Mouse (Mus musculus) ES-E14 (cell line): ENCODE data around the gene Hoxa5. TPM values are rescaled to one million over a fixed set of nuclear protein-coding genes. Genes with fewer than 3 reads are reported as not detected.

ENCODE experiments used
- DNase-seq: peaks from one replicate; pipeline ENCODE4 v3.0.0-alpha.2; 2013; ENCODE audit warnings: low read depth, low spot score
- H3K27ac ChIP-seq: 2 replicates; pipeline ENCODE4 v1.5.1; 2012; ENCODE audit warnings: low read depth, mild to moderate bottlenecking, low read length, moderate library complexity, mixed read lengths; ENCODE audit not compliant: poor library complexity, insufficient read depth, severe bottlenecking
- H3K36me3 ChIP-seq: 2 replicates; pipeline ENCODE4 v1.6.1; 2012; ENCODE audit warnings: mild to moderate bottlenecking, low read length, moderate library complexity, mixed read lengths; ENCODE audit not compliant: control insufficient read depth, poor library complexity, insufficient read depth, severe bottlenecking
- H3K4me1 ChIP-seq, 2 experiments: fragments of 150-350 bp in 1 of 2; sonication (generic) in 1 of 2; 2 replicates each; pipeline ENCODE4 v1.6.1; 2012; ENCODE audit warnings: low read length in 2 of 2, mild to moderate bottlenecking in 1 of 2, mixed read lengths in 1 of 2; ENCODE audit not compliant: control insufficient read depth in 2 of 2, insufficient read depth in 2 of 2, poor library complexity in 1 of 2
- H3K4me3 ChIP-seq, 2 experiments: fragments of 150-350 bp in 1 of 2; sonication (generic) in 1 of 2; 2 replicates each; pipeline ENCODE4 v1.5.1; 2012; ENCODE audit warnings: low read length in 2 of 2, low read depth in 1 of 2, mild to moderate bottlenecking in 1 of 2, mixed read lengths in 1 of 2; ENCODE audit not compliant: insufficient read depth in 1 of 2, poor library complexity in 1 of 2, severe bottlenecking in 1 of 2
- H3K9ac ChIP-seq: 2 replicates; pipeline ENCODE4 v1.6.1; 2012; ENCODE audit warnings: low read depth, mild to moderate bottlenecking, low read length, mixed read lengths; ENCODE audit not compliant: poor library complexity, insufficient read depth, severe bottlenecking
- H3K9me3 ChIP-seq: fragments of 150-350 bp; sonication (generic); 2 replicates; pipeline ENCODE4 v1.6.1; 2012; ENCODE audit warnings: low read depth, mild to moderate bottlenecking, low read length; ENCODE audit not compliant: control insufficient read depth, insufficient read depth
- CHD2 ChIP-seq: IDR thresholded peaks from 2 replicates; pipeline ENCODE4 v1.6.1; 2014; ENCODE audit warnings: mild to moderate bottlenecking, low read depth, low read length, inconsistent platforms
- HCFC1 ChIP-seq: IDR thresholded peaks from 2 replicates; pipeline ENCODE4 v1.6.1; 2012; ENCODE audit warnings: low read length, inconsistent platforms, borderline replicate concordance; ENCODE audit not compliant: insufficient read depth
- MAFK ChIP-seq: IDR thresholded peaks from 2 replicates; pipeline ENCODE4 v1.6.1; 2014; ENCODE audit warnings: mild to moderate bottlenecking, low read depth, low read length, inconsistent platforms; ENCODE audit not compliant: insufficient read depth
- ZC3H11A ChIP-seq: IDR thresholded peaks from 2 replicates; pipeline ENCODE4 v1.6.1; 2012; ENCODE audit warnings: low read depth, mild to moderate bottlenecking, inconsistent platforms, low read length, borderline replicate concordance
- ZNF384 ChIP-seq: IDR thresholded peaks from 2 replicates; pipeline ENCODE4 v1.6.1; 2012; ENCODE audit warnings: low read depth, low read length, inconsistent platforms
- in situ Hi-C, 2 experiments: fragments of 600-800 bp; cut with MboI; formaldehyde crosslinking; loops; one replicate each; pipeline ENCODE4 v1.15.1; 2025; ENCODE audit warnings: low sequenced_read_pairs in 2 of 2, inconsistent platforms in 1 of 2; ENCODE audit not compliant: unreplicated experiment in 2 of 2
- total RNA-seq: library from RNA; depleted of rRNA; stranded (reverse); fragments of 300-350 nt; gene quantifications from 2 replicates; pipeline ENCODE4 v1.2.3, GENCODE M21; 2012

Hoxa5 gene
- total RNA-seq, 1 experiment, result 0.49 TPM

DNA sequence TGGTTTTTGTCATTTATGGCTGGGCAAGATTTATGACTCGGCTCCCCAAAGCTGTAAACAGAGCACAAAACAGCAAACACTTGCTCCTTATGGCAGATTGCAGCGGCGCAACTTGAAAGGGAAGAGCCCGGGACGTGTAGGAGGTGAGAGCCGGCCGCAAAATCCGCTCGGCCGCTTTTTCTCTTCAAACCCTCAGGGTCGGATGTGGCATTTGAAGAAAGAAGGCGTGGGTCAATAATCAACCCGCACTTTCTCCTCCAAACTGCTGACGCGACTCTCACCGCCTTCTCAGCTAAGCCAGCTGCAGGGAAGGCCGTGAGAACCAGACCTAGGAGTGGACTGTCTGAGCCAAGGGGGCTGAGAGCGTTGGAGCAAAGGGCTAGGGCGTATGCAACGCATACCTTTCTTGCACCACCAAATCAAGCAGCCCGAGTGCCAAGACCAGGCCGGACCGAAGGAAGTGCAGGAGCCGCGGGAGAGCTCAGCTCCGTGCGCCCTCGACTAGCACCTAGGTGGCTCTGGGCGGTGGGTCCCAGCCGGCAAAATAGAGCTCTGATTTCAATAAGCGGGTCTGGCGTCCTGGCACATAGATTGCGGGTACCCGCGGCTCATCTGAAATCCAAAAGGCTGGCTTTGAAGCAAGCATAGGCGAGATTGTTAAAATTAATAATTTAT lies 27.2 kb downstream of the Hoxa5 start, which contains the start of gene 5730596B20Rik:
TSS of gene 5730596B20Rik (plus strand) at position 438 of the 675 bp plus-strand sequence.
- in situ Hi-C loops, result loop anchor here in 1 of 2 experiments (10.0 kb wide), 1 partner anchor 138 kb away; the partner anchor contains the start of gene Evx1
- no peak for DNase-seq
- Histone ChIP-seq H3K9ac (no peak within 1 kb of the TSS), H3K9me3 (no peaks in the 10 kb centered on the region), H3K4me1 (peaks cover 0 to 2% of the 10 kb centered on the region in 2 experiments; a peak in 2 of 4 replicates), H3K36me3 (no peaks in the 10 kb centered on the region), H3K27ac (no peak within 1 kb of the TSS), H3K4me3 (no peak within 1 kb of the TSS)
- TF ChIP-seq HCFC1, result 0 out of 2 replicates have a peak, but pooled peaks have one; percentile 29
- no peak for TF ChIP-seq ZNF384

DNA sequence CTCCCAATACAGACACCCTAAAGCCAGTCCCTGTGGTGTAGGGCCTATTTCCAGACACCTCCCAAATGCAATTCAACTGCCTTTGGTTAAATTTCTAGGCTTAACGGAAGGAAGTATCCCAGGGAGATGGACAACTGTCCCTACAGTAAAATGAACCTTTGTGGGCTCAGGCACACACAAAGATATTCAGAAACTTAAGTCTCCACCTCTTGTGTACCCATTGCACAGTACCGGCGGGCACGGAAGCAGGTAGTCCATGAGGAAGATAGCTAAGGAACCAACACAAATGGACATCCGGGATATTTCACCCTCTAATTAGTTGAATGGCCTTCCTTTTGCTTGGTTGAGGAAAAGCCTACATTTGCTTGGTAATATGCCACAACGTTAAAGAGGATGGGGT lies 28.0 kb downstream of the Hoxa5 start:
- Histone ChIP-seq H3K9me3 (no peaks in the 10 kb centered on the region), H3K36me3 (no peaks in the 10 kb centered on the region), H3K9ac (no peak overlapping the region), H3K4me1 (peaks cover 0 to 2% of the 10 kb centered on the region in 2 experiments; a peak in 2 of 4 replicates), H3K4me3 (no peak overlapping the region), H3K27ac (no peak overlapping the region)
- DNase-seq, result no peak
- TF ChIP-seq ZNF384 (no peak), ZC3H11A (no peak), HCFC1 (no peak), CHD2 (no peak), MAFK (no peak)
- in situ Hi-C loops, result loop anchor here in 1 of 2 experiments (10.0 kb wide), 1 partner anchor 138 kb away; the partner anchor contains the start of gene Evx1

DNA sequence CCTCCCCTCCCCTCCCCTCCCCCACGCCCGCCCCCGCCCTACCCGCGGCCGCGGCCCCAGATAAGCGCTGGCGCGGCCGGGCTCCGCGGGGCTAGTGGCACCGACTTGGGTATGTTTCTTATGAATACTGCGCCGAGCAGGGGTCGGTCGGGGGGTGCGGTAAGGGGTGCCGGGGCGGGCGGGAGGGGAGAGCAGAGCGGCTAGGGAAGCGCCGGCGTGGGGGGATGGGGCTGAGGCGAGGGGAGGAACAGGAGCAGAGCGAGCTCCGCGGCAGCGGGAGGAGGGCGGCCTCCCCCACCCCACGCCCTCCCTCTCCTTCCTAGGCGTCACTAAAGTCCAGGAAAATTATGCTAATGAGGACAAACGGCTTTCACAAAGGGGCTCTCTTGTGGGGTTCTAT lies 28.5 kb downstream of the Hoxa5 start:
- Histone ChIP-seq H3K27ac (no peak overlapping the region), H3K4me1 (peaks cover 0 to 2% of the 10 kb centered on the region in 2 experiments; a peak in 2 of 4 replicates), H3K36me3 (no peaks in the 10 kb centered on the region), H3K9ac (no peak overlapping the region), H3K9me3 (no peaks in the 10 kb centered on the region), H3K4me3 (peak overlapping the region in 1 of 2 experiments; percentile 62; a peak in 2 of 4 replicates)
- TF ChIP-seq ZC3H11A, result no peak
- TF ChIP-seq CHD2, result no peak
- TF ChIP-seq ZNF384, result no peak
- TF ChIP-seq HCFC1, result no peak
- no peak for TF ChIP-seq MAFK
- DNase-seq, result no peak
- in situ Hi-C loops, result loop anchor here in 1 of 2 experiments (10.0 kb wide), 1 partner anchor 139 kb away; the partner anchor contains the start of gene Evx1

DNA sequence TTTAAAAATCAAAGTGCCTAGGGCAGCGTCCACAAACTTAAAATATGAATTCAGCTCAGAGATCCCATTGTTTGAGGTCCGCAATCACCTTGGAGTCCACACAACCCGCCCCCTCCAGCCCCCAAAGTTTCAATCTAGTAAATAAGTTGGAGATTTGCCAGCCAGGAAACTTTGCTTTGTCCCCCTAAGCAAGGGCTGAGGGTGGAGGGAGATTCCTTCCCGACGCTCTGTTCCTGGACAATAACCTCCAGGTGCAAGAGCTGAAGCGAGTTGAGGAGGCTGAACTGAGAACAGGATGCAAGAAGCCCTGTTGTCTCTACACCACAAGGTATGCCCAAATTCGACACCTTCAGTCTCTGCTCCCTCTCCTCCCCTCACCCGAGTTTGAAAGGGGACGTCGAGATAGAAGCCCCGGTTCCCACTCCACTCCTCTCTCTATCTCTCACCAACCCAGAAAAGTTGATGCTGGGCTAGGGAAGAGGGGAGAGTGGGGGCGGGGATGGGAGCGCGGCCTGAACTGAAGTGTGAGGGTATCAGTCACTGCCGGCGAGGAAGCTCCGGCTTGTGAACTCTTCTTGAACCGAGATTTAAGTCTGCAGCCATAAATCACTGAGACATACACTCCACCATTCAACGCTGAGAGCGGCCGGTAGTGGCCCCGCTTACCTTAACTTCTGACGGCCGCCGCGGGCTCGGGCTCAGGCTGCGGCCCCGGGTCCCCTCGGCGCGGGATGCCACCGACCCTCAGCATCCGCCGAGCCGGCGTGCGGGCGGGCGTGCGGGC lies 29.2 kb downstream of the Hoxa5 start:
- H3K9me3 ChIP-seq, result no peaks in the 10 kb centered on the region
- peak overlapping the region; percentile 19 to 62; a peak in 3 of 4 replicates for H3K4me3 ChIP-seq
- 0 out of 2 replicates have a peak overlapping the region, but pooled peaks have one; percentile 13 for H3K9ac ChIP-seq
- TF ChIP-seq CHD2 (no peak), HCFC1 (no peak), ZNF384 (no peak), MAFK (no peak), ZC3H11A (no peak)
- no peak for DNase-seq
- peaks cover 0 to 2% of the 10 kb centered on the region in 2 experiments; a peak in 2 of 4 replicates for H3K4me1 ChIP-seq
- H3K27ac ChIP-seq, result no peak overlapping the region
- in situ Hi-C loops, result loop anchor here in 1 of 2 experiments (10.0 kb wide), 1 partner anchor 140 kb away; the partner anchor contains the start of gene Evx1
- no peaks in the 10 kb centered on the region for H3K36me3 ChIP-seq
